Mouse (Mus musculus) layer of hippocampus, postnatal 25 days (tissue): Measurements from ENCODE around the gene Exosc9. TPM values are rescaled to one million over a fixed set of nuclear protein-coding genes. Genes with fewer than 3 reads are reported as not detected.
"Not testable (repeated sequence)": the region's sequence is repeated elsewhere in the genome, so short reads cannot be mapped to it uniquely, and the experiment has no call there.

ENCODE experiments used
- DNase-seq, 2 experiments: peaks; one replicate each; pipeline ENCODE4 v3.0.0; 2022; ENCODE audit warnings: mixed read lengths in 2 of 2, low spot score in 1 of 2; ENCODE audit errors: extremely low spot score in 1 of 2
- total RNA-seq, 2 experiments: library from RNA; stranded (reverse); gene quantifications; 2 replicates each; pipeline ENCODE4 v1.2.3; 2021

The Exosc9 gene
- total RNA-seq, 2 experiments from 2014 or later = 38.9 to 42.2 TPM

GRCm38 (mm10) chr3:36551343-36551742, 1.1 kb upstream of the Exosc9 start:
- DNase-seq = no peak

GRCm38 (mm10) chr3:36551851-36552384, 488 bp upstream of the Exosc9 start:
- peak in 1 of 2 experiments; percentile 13 for DNase-seq

GRCm38 (mm10) chr3:36557601-36558000, 5.2 kb downstream of the Exosc9 start:
- no peak for DNase-seq

- DNase-seq = no peak
These were observed 7.2 kb downstream of the Exosc9 start for GRCm38 (mm10) chr3:36559606-36560005.

GRCm38 (mm10) chr3:36563666-36564065, 11.3 kb downstream of the Exosc9 start:
- DNase-seq = no peak

- no peak for DNase-seq
These were observed 17.4 kb downstream of the Exosc9 start for GRCm38 (mm10) chr3:36569836-36570235.

GRCm38 (mm10) chr3:36571361-36571826, 19.0 kb downstream of the Exosc9 start:
- peak in 1 of 2 experiments; percentile 5 for DNase-seq

- peak; percentile 95 for DNase-seq
These were observed 19.5 kb downstream of the Exosc9 start, which contains the start of gene Ccna2 for GRCm38 (mm10) chr3:36571827-36572378. TSS of gene Ccna2 (minus strand) at chr3:36572150.

- no peak for DNase-seq
These were observed 46.4 kb downstream of the Exosc9 start for GRCm38 (mm10) chr3:36598811-36599210.

- not testable (repeated sequence) for DNase-seq
These were observed 47.4 kb downstream of the Exosc9 start for GRCm38 (mm10) chr3:36599773-36600172.

- no peak for DNase-seq
These were observed 53.7 kb downstream of the Exosc9 start for GRCm38 (mm10) chr3:36605894-36606783.

GRCm38 (mm10) chr3:36612687-36613086, 60.3 kb downstream of the Exosc9 start:
- no peak for DNase-seq

GRCm38 (mm10) chr3:36613202-36613907, 60.9 kb downstream of the Exosc9 start, which contains the start of gene Bbs7:
TSS of gene Bbs7 (minus strand) at chr3:36613477.
- peak; percentile 81 to 85 for DNase-seq

- no peak for DNase-seq
These were observed 61.5 kb downstream of the Exosc9 start for GRCm38 (mm10) chr3:36613908-36614255.

Other genes starting within 250 kb of the Exosc9 start
- gene Anxa5, start 76.7 kb upstream of the Exosc9 start, total RNA-seq = 10 to 100 TPM; 54.5 to 59.8 TPM
- not detected for gene 1810062G17Rik, start 76.7 kb upstream of the Exosc9 start, total RNA-seq
- gene Gm11549, start 30.8 kb upstream of the Exosc9 start, total RNA-seq = 1 to 10 TPM; 1.7 to 2.9 TPM
- gene Ccna2, start 19.5 kb downstream of the Exosc9 start, total RNA-seq = 1 to 10 TPM; 1.3 to 2.0 TPM
- 10 to 100 TPM; 14.3 to 16.7 TPM for gene Bbs7, start 60.9 kb downstream of the Exosc9 start, total RNA-seq
- 1 to 10 TPM; 5.9 to 6.2 TPM for gene Trpc3, start 137.6 kb downstream of the Exosc9 start, total RNA-seq